22 mouse cellular contexts compared by ENCODE assay signal in the genomic region with DNA sequence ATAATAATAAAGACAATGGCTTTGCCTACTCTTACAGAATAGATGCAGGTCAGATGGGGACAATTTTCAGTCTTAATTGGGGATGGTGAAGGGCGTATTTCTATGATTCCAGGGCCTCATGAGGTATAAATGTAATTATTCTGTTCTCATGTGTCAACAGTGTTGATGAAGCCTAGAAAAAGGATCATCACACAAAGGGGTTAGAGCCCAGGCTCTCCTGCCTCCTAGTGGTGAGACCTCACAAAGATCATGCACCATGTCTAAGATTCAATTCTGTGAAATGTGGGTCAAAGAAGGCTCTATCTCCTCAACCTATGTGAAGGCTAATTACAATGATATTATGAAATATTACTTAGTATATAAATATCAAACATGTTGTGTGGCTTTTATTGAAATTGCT.
DNase-seq lines count a peak whose midpoint lies in the region; ATAC-seq and TF ChIP-seq lines count a peak whose summit lies in the region.
"Had no signal": no experiment of that assay in that cellular context is flagged by ENCODE, and none has a peak within 500 bp of the region (broad histone marks: within the 10 kb centered on the region; RNA-seq: fewer than 3 reads in every experiment).

No protein-coding gene starts in this region.

- H3K9me3 ChIP-seq in heart, postnatal 0 days (replicated peaks; ENCODE audit: control insufficient read depth, low read length): no peaks in the 10 kb centered on the region
- no peaks in the 10 kb centered on the region for H3K9me3 ChIP-seq in MEL (replicated peaks; ENCODE audit: insufficient read depth, low read length)
- no peaks in the 10 kb centered on the region for H3K9me3 ChIP-seq in embryonic facial prominence, embryonic 10.5 days
- H3K9me3 ChIP-seq: forebrain, embryonic 13.5 days; heart, embryonic 12.5 days; hindbrain, embryonic 12.5 days; intestine, embryonic 15.5 days had no signal

- TF ChIP-seq RAD21 in MEL (IDR thresholded peaks at IDR 0.05; ENCODE audit: low read depth, low read length): peak; percentile 46

- H3K4me1 ChIP-seq in heart, postnatal 0 days (ENCODE audit: control insufficient read depth, insufficient read depth): no peaks in the 10 kb centered on the region
- no peaks in the 10 kb centered on the region for H3K4me1 ChIP-seq in MEL (ENCODE audit: control insufficient read depth in 1 of 2, insufficient read depth in 2 of 2, low read length in 2 of 2)
- H3K4me1 ChIP-seq in embryonic facial prominence, embryonic 10.5 days: no peaks in the 10 kb centered on the region
- H3K4me1 ChIP-seq: forebrain, embryonic 13.5 days; heart, embryonic 12.5 days; hindbrain, embryonic 12.5 days; intestine, embryonic 15.5 days had no signal

- H3K4me3 ChIP-seq in heart, postnatal 0 days (ENCODE audit: low read depth, low read length): no peak overlapping the region
- H3K4me3 ChIP-seq in left cerebral cortex, adult 2 months: no peak overlapping the region
- no peak overlapping the region for H3K4me3 ChIP-seq in MEL (ENCODE audit: control insufficient read depth in 1 of 2, insufficient read depth in 1 of 2, low read depth in 2 of 2, low read length in 2 of 2)
- no peak overlapping the region for H3K4me3 ChIP-seq in embryonic facial prominence, embryonic 10.5 days
- H3K4me3 ChIP-seq: forebrain, embryonic 13.5 days; gastrocnemius, adult 2 months; heart, embryonic 12.5 days; hindbrain, embryonic 12.5 days; intestine, embryonic 15.5 days had no signal

- H3K9ac ChIP-seq in heart, postnatal 0 days (replicated peaks; ENCODE audit: low read depth, low read length): no peak overlapping the region
- no peak overlapping the region for H3K9ac ChIP-seq in MEL (ENCODE audit: control insufficient read depth, low read depth, low read length, poor library complexity, severe bottlenecking)
- H3K9ac ChIP-seq: forebrain, embryonic 13.5 days; forebrain, postnatal 0 days; heart, embryonic 12.5 days; hindbrain, embryonic 12.5 days; intestine, embryonic 15.5 days had no signal

- ATAC-seq in heart, postnatal 0 days (ENCODE audit: insufficient read depth, low read depth): no peak
- ATAC-seq: activated CD4-positive, CD25-positive, alpha-beta regulatory T cell, adult 4 months; forebrain, embryonic 13.5 days; forebrain, postnatal 0 days; intestine, embryonic 15.5 days had no signal

- H3K79me2 ChIP-seq in MEL (ENCODE audit: control insufficient read depth, insufficient read depth, low read length, poor library complexity): no peaks in the 10 kb centered on the region

- TF ChIP-seq POLR2A in MEL (IDR thresholded peaks at IDR 0.05; ENCODE audit: control insufficient read depth in 1 of 2, insufficient read depth in 1 of 2, low read depth in 1 of 2, low read length in 2 of 2, poor library complexity in 1 of 2): no peak

- no peaks in the 10 kb centered on the region for H3K27me3 ChIP-seq in heart, postnatal 0 days (ENCODE audit: control insufficient read depth, insufficient read depth, low read length)
- no peaks in the 10 kb centered on the region for H3K27me3 ChIP-seq in MEL (ENCODE audit: control insufficient read depth in 1 of 2, insufficient read depth in 2 of 2, low read length in 2 of 2)
- no peaks in the 10 kb centered on the region for H3K27me3 ChIP-seq in embryonic facial prominence, embryonic 10.5 days (replicated peaks; ENCODE audit: low read depth, poor library complexity, severe bottlenecking)
- H3K27me3 ChIP-seq: forebrain, embryonic 13.5 days; heart, embryonic 12.5 days; hindbrain, embryonic 12.5 days; intestine, embryonic 15.5 days had no signal

- no peak for DNase-seq in heart, postnatal 0 days (ENCODE audit: low spot score)
- DNase-seq in heart, adult 9 months (ENCODE audit: low spot score in 2 of 2): no peak
- no peak for DNase-seq in left cerebral cortex, adult 2 months (ENCODE audit: extremely low spot score in 1 of 2, low spot score in 2 of 2)
- no peak for DNase-seq in left cerebral cortex, postnatal 10 days (ENCODE audit: extremely low spot score in 1 of 2, low spot score in 2 of 2)
- peak; percentile 13 for DNase-seq in MEL (ENCODE audit: low read depth, low spot score)
- DNase-seq in embryonic facial prominence, embryonic 10.5 days (ENCODE audit: low spot score): peak; percentile 3
- no peak for DNase-seq in embryo, embryonic 10 days (ENCODE audit: low spot score)
- DNase-seq in cerebellum, postnatal 14 days: no peak
- DNase-seq: adrenal gland, postnatal 25 days; cerebellum, adult 2 months; cerebellum, postnatal 10 days; forebrain, postnatal 0 days; gastrocnemius, adult 2 months; gastrocnemius, postnatal 25 days; heart, postnatal 4 days; kidney, adult 18-20 months had no signal

- no peak overlapping the region for H3K27ac ChIP-seq in heart, postnatal 0 days (ENCODE audit: low read depth)
- H3K27ac ChIP-seq in left cerebral cortex, adult 2 months: no peak overlapping the region
- H3K27ac ChIP-seq in MEL (ENCODE audit: control insufficient read depth, low read depth, low read length): no peak overlapping the region
- H3K27ac ChIP-seq in embryonic facial prominence, embryonic 10.5 days (replicated peaks): no peak overlapping the region
- H3K27ac ChIP-seq: forebrain, embryonic 13.5 days; gastrocnemius, adult 2 months; hindbrain, embryonic 12.5 days; intestine, embryonic 15.5 days had no signal

- WGBS in heart, postnatal 0 days: 88% methylated on average over 1 of the region's 1 CpGs
- 88% methylated on average over 1 of the region's 1 CpGs for WGBS in embryonic facial prominence, embryonic 10.5 days

- TF ChIP-seq CTCF in heart, postnatal 0 days (IDR thresholded peaks at IDR 0.05; ENCODE audit: low read depth): peak; percentile 18; the same call in 1 of the 2 replicates
- peak; percentile 41 for TF ChIP-seq CTCF in left cerebral cortex, adult 2 months (IDR thresholded peaks at IDR 0.05)
- TF ChIP-seq CTCF in MEL (IDR thresholded peaks at IDR 0.05 in 2 of 3, conservative IDR thresholded peaks at IDR 0.05 in 1 of 3; ENCODE audit: control insufficient read depth in 1 of 3, insufficient read depth in 1 of 3, low read depth in 2 of 3, low read length in 3 of 3, poor library complexity in 1 of 3, severe bottlenecking in 1 of 3): peak in 2 of 3 experiments; percentile 30 to 46; a peak in 3 of 6 replicates

- intact Hi-C loops in left cerebral cortex, adult 2 months (cut with DNase I): no loop called here
- intact Hi-C loops in left cerebral cortex, postnatal 10 days (cut with DNase I): no loop called here

- no peaks in the 10 kb centered on the region for H3K36me3 ChIP-seq in heart, postnatal 0 days (replicated peaks; ENCODE audit: control insufficient read depth, insufficient read depth, low read length)
- no peaks in the 10 kb centered on the region for H3K36me3 ChIP-seq in MEL (ENCODE audit: control insufficient read depth in 1 of 2, insufficient read depth in 2 of 2, low read length in 2 of 2)
- no peaks in the 10 kb centered on the region for H3K36me3 ChIP-seq in embryonic facial prominence, embryonic 10.5 days (replicated peaks)
- H3K36me3 ChIP-seq: G1E; heart, embryonic 12.5 days; hindbrain, embryonic 12.5 days; intestine, embryonic 15.5 days had no signal

- TF ChIP-seq EP300 in heart, postnatal 0 days (IDR thresholded peaks at IDR 0.05; ENCODE audit: low read depth): no peak
- no peak for TF ChIP-seq EP300 in MEL (IDR thresholded peaks at IDR 0.05; ENCODE audit: low read depth in 1 of 2, low read length in 2 of 2)

- H3K4me2 ChIP-seq in heart, postnatal 0 days (ENCODE audit: low read depth, low read length): no peak overlapping the region
- H3K4me2 ChIP-seq: forebrain, embryonic 13.5 days; heart, embryonic 12.5 days; hindbrain, embryonic 12.5 days; intestine, embryonic 15.5 days had no signal

TF ChIP-seq in MEL, 35 proteins besides CTCF, POLR2A, EP300 and RAD21:
- TF ChIP-seq SMC3 (IDR thresholded peaks at IDR 0.05; ENCODE audit: low read depth, low read length): peak; percentile 58
- no peak for TF ChIP-seq RCOR1 (IDR thresholded peaks at IDR 0.05; ENCODE audit: low read depth, low read length)
- TF ChIP-seq MYC (IDR thresholded peaks at IDR 0.05; ENCODE audit: low read depth, low read length): no peak
- no peak for TF ChIP-seq ETS1 (IDR thresholded peaks at IDR 0.05; ENCODE audit: low read depth, low read length)
- TF ChIP-seq SIN3A (IDR thresholded peaks at IDR 0.05; ENCODE audit: low read length): no peak

Comparison
In these comparisons a context has a peak if more than half of its experiments do, and no peak if none do; other contexts are left out.
1. DNase-seq: peak in MEL (single experiment) and embryonic facial prominence, embryonic 10.5 days (single experiment); none in heart, postnatal 0 days (single experiment), heart, adult 9 months (0 of 2), left cerebral cortex, adult 2 months (0 of 2), left cerebral cortex, postnatal 10 days (0 of 2), embryo, embryonic 10 days (single experiment) and cerebellum, postnatal 14 days (0 of 2).
2. Peak in every context shown above with its lines, with median percentiles within 50 percentile points of each other: CTCF ChIP-seq.